Mouse (Mus musculus) gastrocnemius, postnatal 25 days (tissue): ENCODE results near the gene Cadm1. TPM values are rescaled to one million over a fixed set of nuclear protein-coding genes. Genes with fewer than 3 reads are reported as not detected.

ENCODE experiments used
- DNase-seq: peaks from one replicate; pipeline ENCODE4 v3.0.0; 2022
- total RNA-seq, 2 experiments: library from RNA; stranded (reverse); gene quantifications; 1 replicate in 1 of 2; 2 replicates in 1 of 2; pipeline ENCODE4 v1.2.3; 2021

Gene Cadm1
- total RNA-seq, 2 experiments from 2014 or later, result 1.7 to 2.5 TPM

DNA sequence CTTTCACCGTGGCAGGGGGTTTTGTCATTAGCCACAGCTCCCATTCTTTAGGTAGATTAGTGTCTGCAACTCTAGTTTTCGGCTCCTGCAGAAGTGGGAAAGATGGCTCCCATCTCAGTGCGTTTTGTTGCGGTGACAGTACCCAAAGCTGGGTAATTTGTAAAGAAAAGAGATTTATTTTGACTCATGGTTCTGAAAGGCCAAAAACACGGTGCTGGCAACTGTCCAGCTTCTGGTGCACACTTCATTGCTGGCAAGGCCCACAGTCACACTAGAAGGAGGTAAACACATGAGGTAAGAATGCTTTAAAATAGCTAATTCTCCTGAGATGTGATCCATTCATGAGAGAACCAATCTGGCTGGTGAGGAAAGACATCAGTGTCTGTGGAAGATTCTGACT, 18.9 kb downstream of the Cadm1 start:
- no peak for DNase-seq

DNA sequence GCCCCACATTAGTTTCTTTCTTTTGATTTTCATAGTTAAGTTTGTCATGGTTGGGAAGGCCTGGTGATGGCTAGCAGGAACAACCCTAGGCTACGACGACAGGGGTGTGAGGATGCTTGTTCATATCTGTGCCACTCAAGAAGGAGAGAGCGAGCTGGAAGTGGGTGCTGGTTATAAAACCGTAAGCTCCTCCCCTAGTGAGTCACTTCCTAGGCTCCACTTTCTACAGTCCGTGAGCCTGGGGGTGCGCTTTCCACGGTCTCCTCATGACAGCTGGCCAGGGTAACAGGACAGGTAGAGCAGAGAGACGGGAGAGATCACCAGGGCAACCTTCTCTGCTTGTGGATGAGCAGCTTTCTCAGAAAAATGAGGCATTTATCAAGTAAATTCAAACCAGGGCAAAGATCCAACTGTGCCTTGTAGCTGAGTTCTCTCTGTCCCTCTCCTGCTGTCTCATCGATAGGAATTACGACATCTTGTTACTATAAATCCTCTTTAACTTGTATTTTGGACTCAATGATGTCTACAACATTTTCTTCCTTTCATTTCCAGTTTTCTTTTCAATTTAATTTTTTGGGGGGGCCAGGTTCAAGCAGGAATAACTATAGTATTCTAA, 23.1 kb downstream of the Cadm1 start:
- DNase-seq, result no peak

DNA sequence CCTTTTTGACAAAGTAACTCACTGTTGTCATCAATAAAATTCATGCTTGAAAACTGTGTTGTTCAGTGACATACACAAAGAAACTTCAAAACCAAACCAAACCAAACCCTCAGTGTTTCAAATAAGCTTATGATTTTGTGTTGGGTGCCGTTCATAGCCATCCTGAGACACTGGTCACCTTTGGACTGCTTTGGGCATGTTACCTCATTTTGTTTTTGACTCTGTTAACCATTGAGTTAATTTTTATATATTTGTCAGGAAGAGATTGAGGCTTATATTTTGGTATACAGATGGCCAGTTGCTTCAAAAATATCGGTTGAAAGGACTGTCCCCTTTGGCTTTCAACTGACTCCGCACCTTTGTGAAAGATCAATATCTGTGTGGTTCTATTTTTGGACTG, 30.8 kb downstream of the Cadm1 start:
- no peak for DNase-seq

DNA sequence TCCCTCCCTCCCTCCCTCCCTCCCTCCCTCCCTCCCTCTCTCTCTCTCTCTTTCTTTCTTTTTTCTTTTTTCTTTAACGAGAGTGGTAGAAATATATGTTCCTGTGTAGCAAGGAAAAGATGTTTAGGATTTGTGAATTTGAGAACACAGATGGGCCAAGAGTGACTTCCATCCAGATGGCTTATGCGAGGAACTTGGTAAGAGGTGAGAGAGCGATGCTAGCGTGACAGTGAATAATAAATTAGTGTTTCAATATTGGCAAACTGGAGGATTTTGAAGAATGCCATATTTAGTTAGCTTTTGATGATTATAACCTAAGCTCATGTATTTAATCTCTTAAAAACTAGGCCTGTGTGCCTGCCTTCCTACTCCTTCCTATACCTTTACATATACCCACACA, 31.6 kb downstream of the Cadm1 start:
- no peak for DNase-seq

- DNase-seq, result no peak
These were observed 35.1 kb downstream of the Cadm1 start for GRCm38 (mm10) chr9:47565088-47565487.

GRCm38 (mm10) chr9:47567873-47568272, 37.9 kb downstream of the Cadm1 start:
- DNase-seq, result no peak

DNA sequence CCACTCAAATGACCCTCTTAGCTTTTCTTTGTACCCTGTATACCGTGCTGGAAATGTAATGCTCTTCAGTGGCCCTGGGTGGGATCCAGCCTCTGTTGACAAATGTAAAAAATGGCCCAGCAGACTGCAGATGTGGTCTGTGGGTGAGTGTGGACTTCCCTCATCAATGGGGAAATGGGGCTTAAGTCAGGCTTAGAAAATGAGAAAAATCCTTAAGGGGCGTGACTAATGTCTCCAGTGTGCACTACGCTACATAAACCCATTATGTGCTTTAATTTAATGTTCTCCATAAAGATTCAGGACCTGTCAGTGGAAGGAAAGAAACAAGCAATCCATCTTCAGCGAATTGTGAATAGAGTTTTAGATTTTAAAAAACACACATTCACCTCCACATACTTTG, 40.2 kb downstream of the Cadm1 start:
- DNase-seq, result no peak

DNA sequence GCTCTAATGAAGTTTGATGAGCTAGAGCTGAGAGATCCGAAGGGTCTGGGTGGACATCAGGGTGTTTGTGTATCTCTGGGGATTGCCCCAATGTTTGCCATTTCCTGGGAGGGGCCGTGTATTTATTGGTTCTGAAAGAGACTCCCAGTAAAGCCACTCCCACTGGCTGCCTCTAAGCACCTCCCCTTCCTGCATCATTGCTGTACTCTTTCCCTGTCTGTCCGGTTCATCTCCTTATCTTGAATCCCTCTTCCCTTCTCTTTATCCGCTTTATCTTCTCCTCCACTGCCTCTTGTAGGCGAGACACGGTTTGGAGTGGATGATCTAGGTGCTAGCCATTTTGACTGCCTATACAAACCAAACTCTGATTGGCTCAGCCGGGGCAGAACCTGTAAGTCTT, 41.5 kb downstream of the Cadm1 start:
- DNase-seq, result no peak

DNA sequence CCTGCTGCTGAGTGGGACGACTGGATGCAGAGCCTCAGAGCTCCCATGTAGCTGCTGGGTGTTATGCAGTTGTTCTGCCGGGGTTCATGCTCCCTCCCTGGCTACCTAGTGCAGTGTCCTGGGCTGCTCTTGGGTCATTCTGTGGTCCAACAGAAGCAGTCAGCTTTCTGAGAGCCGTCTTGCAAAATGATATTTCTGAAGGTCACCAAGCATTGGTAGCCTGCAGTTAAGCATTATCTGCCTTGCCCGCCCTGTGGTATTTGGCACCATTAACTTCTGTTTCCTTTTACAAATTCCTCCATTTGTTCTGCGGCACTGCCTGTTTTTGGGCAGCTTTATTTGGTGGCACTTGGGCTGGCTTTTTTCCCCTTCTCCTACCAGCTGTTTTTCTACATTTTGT, 42.2 kb downstream of the Cadm1 start:
- DNase-seq, result no peak

- no peak for DNase-seq
These were observed 43.5 kb downstream of the Cadm1 start for GRCm38 (mm10) chr9:47573456-47573855.

GRCm38 (mm10) chr9:47574710-47575414, 44.9 kb downstream of the Cadm1 start:
- DNase-seq, result no peak

- no peak for DNase-seq
These were observed 45.8 kb downstream of the Cadm1 start for GRCm38 (mm10) chr9:47575764-47576163.

GRCm38 (mm10) chr9:47579464-47579863, 49.5 kb downstream of the Cadm1 start:
- no peak for DNase-seq

GRCm38 (mm10) chr9:47581576-47582365, 51.8 kb downstream of the Cadm1 start:
- DNase-seq, result no peak

GRCm38 (mm10) chr9:47583241-47583640, 53.3 kb downstream of the Cadm1 start:
- DNase-seq, result no peak

DNA sequence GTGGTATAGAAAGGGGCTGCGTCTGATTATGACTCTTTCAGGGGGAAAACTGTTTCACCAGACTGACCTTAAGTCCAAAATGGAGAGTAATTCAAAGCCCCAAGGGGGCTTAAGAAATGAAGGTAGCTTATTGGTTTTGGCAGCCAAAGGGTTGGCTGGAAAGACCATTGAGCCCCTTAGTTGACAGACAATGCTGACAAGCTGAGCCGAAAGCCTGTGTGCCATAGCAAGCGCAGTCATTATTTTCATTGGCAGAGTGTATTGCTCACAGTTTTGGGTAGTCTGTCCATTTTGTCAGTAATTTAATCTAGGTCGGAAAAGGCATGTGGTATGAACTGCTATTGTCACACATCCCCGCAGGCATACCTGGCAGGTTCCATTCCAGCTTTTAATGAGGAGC, 56.2 kb downstream of the Cadm1 start:
- DNase-seq, result no peak

- no peak for DNase-seq
These were observed 56.9 kb downstream of the Cadm1 start for GRCm38 (mm10) chr9:47586839-47587238.

- DNase-seq, result no peak
These were observed 57.7 kb downstream of the Cadm1 start for GRCm38 (mm10) chr9:47587577-47588194.

DNA sequence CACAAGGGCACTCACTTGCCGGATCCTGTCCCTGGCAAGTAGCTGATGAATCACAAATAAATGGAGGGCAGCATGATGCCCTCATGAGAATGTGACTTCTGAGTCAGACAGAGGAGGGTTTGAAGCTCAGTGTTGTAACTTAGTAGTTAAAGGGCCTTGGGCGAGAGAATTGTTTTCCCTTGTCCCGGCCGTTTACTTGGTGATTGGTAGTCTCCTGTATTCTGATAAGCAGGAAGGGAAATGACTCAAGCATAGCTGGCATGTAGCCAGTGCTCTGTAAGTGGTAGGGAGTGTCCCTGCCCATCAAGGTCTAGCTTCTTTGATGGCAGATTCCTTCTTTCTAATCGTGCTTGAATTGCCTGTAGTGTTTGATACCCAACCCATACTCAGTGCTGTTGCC, 59.9 kb downstream of the Cadm1 start:
- no peak for DNase-seq

- no peak for DNase-seq
These were observed 71.6 kb downstream of the Cadm1 start for GRCm38 (mm10) chr9:47601541-47601940.

GRCm38 (mm10) chr9:47603971-47604370, 74.0 kb downstream of the Cadm1 start:
- DNase-seq, result no peak

DNA sequence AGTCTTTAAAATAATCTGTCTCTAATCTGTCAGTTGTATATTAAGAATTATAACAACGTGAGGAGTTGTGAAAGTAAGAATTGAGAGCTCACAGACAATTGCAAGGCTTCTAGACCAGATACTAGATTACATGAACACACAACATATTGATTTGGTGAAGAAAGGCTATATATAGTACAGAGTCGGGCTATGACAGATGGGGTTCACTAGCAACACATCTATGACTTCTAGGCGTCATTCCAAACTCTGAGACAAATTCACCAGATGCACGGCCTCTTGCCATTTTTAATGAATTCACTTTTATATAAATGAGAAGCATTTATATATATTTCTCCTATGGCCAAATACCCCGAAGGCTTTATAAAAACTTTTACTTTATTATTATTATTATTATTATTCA, 75.7 kb downstream of the Cadm1 start:
- DNase-seq, result no peak

GRCm38 (mm10) chr9:47608441-47608840, 78.5 kb downstream of the Cadm1 start:
- no peak for DNase-seq
